Mouse (Mus musculus) CH12.LX (cell line): ENCODE results near the gene Ppard.

Source experiments
- BHLHE40 ChIP-seq: IDR thresholded peaks from 2 replicates; pipeline ENCODE4 v1.6.1; 2011; ENCODE audit warnings: mild to moderate bottlenecking, low read depth, low read length, improper control_type of control experiment
- KAT2A ChIP-seq: IDR thresholded peaks from 2 replicates; pipeline ENCODE4 v1.6.1; 2012; ENCODE audit warnings: low read length, improper control_type of control experiment, inconsistent platforms; ENCODE audit not compliant: insufficient replicate concordance
- RAD21 ChIP-seq: IDR thresholded peaks from 2 replicates; pipeline ENCODE4 v1.6.1; 2011; ENCODE audit warnings: low read depth, mild to moderate bottlenecking, low read length, improper control_type of control experiment, moderate library complexity
- TBP ChIP-seq: conservative IDR thresholded peaks from 2 replicates; pipeline ENCODE4 v1.6.1; 2011; ENCODE audit warnings: low read depth, low read length, improper control_type of control experiment
- ZKSCAN1 ChIP-seq: IDR thresholded peaks from 2 replicates; pipeline ENCODE4 v1.6.1; 2012; ENCODE audit warnings: low read depth, inconsistent platforms, low read length, improper control_type of control experiment, borderline replicate concordance

DNA sequence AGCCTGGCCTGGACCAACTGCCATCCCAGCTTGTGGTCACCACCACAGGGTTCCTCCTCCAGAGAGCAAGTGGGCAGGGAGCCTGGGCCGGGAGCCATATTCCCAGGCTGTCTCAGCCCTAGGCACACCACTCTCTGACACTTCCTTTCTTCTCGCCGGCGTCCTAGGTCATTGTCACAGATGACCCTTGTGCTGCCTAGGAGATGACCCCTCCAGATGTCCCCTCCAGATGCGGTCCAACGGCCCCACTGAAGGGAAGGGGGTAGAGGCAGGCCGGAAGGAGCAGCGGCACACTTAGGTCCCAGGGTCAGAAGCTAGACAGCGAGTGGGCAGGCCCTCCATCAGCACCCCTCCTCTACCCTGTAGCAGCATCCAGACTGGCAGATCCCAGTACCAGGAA is 67.8 kb downstream of the Ppard start:
- TF ChIP-seq RAD21 (no peak), TBP (no peak), BHLHE40 (no peak), ZKSCAN1 (no peak), KAT2A (no peak)
